Mouse (Mus musculus): ENCODE results near the gene Ugdh. TPM values are rescaled to one million over a fixed set of nuclear protein-coding genes. Genes with fewer than 3 reads are reported as not detected.

The Ugdh gene
- polyA plus RNA-seq, 1 experiment from 2014 or later = 31.3 TPM

DNA sequence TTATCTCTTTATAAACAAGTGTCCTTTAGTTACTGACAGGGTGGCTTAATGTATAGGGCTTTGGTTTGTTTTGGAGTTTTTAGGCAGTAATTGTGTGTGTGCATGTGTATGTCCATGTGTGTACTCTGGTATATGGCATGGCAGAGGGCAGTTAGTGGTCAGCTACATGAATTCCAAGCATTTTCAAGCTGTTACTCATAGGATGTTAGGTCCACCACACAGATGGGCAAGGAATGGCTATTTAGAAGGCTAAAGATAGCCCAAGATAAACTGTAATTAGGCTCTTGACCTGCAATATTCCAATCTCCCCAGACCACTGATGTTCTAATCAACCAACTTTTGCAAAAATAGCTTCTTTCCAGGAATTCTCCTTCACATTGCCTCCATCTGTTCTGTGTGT lies 2.3 kb upstream of the Ugdh start:
- no peak for ATAC-seq (ENCODE audit: low read depth)
- Histone ChIP-seq H3K4me1 (ENCODE audit: control insufficient read depth, insufficient read depth, low read length) (peaks cover 5% of the 10 kb centered on the region), H3K4me3 (ENCODE audit: low read depth, low read length) (no peak overlapping the region), H3K9ac (replicated peaks; ENCODE audit: low read depth, low read length) (no peak overlapping the region), H3K4me2 (ENCODE audit: low read depth, low read length) (no peak overlapping the region), H3K27ac (ENCODE audit: low read depth, low read length) (no peak overlapping the region), H3K9me3 (ENCODE audit: control insufficient read depth, low read length) (no peaks in the 10 kb centered on the region), H3K36me3 (ENCODE audit: control insufficient read depth, insufficient read depth, low read length) (no peaks in the 10 kb centered on the region), H3K27me3 (ENCODE audit: control insufficient read depth, insufficient read depth, low read length) (no peaks in the 10 kb centered on the region)

- Histone ChIP-seq H3K27ac (ENCODE audit: low read depth, low read length) (peak overlapping the region; percentile 68), H3K4me1 (ENCODE audit: control insufficient read depth, insufficient read depth, low read length) (peaks cover 5% of the 10 kb centered on the region), H3K9me3 (ENCODE audit: control insufficient read depth, low read length) (no peaks in the 10 kb centered on the region), H3K4me2 (ENCODE audit: low read depth, low read length) (peak overlapping the region; percentile 94), H3K4me3 (ENCODE audit: low read depth, low read length) (peak overlapping the region; percentile 86), H3K27me3 (ENCODE audit: control insufficient read depth, insufficient read depth, low read length) (no peaks in the 10 kb centered on the region), H3K9ac (replicated peaks; ENCODE audit: low read depth, low read length) (peak overlapping the region; percentile 66), H3K36me3 (ENCODE audit: control insufficient read depth, insufficient read depth, low read length) (no peaks in the 10 kb centered on the region)
- WGBS = 0% methylated on average over 38 of the region's 47 CpGs
- peak; percentile 72; the same call in 1 of the 2 replicates for ATAC-seq (ENCODE audit: low read depth)
Observed at GRCm38 (mm10) chr5:65435363-65435805, 365 bp downstream of the Ugdh start.

DNA sequence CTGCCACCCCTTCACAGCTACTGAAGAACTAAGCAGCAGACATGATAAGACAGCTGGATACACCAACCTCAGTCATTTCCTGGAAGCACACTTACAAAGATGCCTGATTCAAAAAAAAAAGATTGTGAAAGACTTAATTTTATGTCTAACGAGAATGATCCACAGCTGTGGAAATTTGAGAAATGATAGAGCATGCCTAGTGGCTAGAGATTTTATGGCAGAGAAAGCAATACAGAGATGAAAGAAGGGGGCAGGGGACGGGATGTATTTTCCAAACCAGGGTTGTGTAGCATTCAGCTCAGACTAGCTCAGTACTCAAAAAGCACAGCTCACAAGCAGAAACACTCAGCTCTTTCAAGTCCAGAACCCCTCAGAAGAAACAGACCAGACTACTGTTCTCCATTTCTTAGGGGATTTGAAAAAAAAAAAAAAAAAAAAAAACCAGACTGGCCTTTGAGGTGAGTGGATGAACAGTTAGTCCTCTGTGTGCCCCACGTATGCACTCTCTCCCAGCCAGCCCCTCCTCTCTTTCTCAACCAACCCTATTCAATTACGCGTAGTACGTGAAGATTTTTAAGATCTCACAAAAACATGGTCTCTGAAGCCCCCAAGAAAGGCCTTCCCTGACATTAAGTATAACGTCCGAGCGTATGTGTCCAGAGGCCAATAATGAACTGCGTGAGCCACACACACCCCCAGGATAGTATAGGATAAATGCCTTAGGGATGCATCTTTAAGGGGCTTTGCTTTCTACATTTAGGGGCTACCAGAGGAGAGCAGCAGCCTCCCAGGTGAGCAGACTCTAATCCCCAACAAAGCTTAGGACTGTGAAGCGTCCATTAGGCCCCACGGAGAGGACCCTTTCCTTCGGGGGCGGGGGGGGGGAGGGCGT lies 1.0 kb downstream of the Ugdh start:
- peak; percentile 15 for ATAC-seq (ENCODE audit: low read depth)
- no peaks in the 10 kb centered on the region for H3K9me3 ChIP-seq (ENCODE audit: control insufficient read depth, low read length)
- 3% methylated on average over 15 of the region's 15 CpGs for WGBS

DNA sequence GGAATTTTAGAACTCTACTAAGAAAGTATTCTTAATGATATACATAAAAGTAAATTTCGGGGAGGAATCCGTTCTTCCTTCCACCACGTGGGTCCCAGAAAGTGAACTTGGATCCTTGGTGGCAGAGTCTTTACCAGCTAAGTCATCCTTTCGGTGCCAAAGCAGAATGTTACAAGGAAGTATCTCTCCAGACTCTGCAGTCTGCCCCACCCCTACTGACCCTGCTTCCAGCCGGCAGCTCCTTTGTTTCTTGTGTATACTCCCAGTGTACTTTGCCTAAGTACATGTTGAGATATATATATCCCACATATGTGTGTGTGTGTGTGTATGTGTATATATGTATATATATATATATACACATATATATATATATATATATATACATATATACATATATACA lies 6.3 kb downstream of the Ugdh start:
- H3K36me3 ChIP-seq (ENCODE audit: control insufficient read depth, insufficient read depth, low read length) = no peaks in the 10 kb centered on the region
- 92% methylated on average over 5 of the region's 5 CpGs for WGBS
- H3K27ac ChIP-seq (ENCODE audit: low read depth, low read length) = no peak overlapping the region
- H3K4me3 ChIP-seq (ENCODE audit: low read depth, low read length) = no peak overlapping the region
- peaks cover 5% of the 10 kb centered on the region for H3K4me1 ChIP-seq (ENCODE audit: control insufficient read depth, insufficient read depth, low read length)
- no peak overlapping the region for H3K9ac ChIP-seq (replicated peaks; ENCODE audit: low read depth, low read length)
- no peak for ATAC-seq (ENCODE audit: low read depth)
- no peaks in the 10 kb centered on the region for H3K27me3 ChIP-seq (ENCODE audit: control insufficient read depth, insufficient read depth, low read length)
- no peaks in the 10 kb centered on the region for H3K9me3 ChIP-seq (ENCODE audit: control insufficient read depth, low read length)
- no peak overlapping the region for H3K4me2 ChIP-seq (ENCODE audit: low read depth, low read length)

More for the DNA sequence above, 1.0 kb downstream of the Ugdh start:
- H3K4me2 ChIP-seq (ENCODE audit: low read depth, low read length) = peak overlapping the region; percentile 94
- no peaks in the 10 kb centered on the region for H3K27me3 ChIP-seq (ENCODE audit: control insufficient read depth, insufficient read depth, low read length)
- H3K4me1 ChIP-seq (ENCODE audit: control insufficient read depth, insufficient read depth, low read length) = peaks cover 5% of the 10 kb centered on the region
- H3K4me3 ChIP-seq (ENCODE audit: low read depth, low read length) = peak overlapping the region; percentile 86
- H3K36me3 ChIP-seq (ENCODE audit: control insufficient read depth, insufficient read depth, low read length) = no peaks in the 10 kb centered on the region
- H3K27ac ChIP-seq (ENCODE audit: low read depth, low read length) = peak overlapping the region; percentile 68
- H3K9ac ChIP-seq (replicated peaks; ENCODE audit: low read depth, low read length) = peak overlapping the region; percentile 66

- ATAC-seq (ENCODE audit: low read depth) = no peak
- Histone ChIP-seq H3K27me3 (ENCODE audit: control insufficient read depth, insufficient read depth, low read length) (no peaks in the 10 kb centered on the region), H3K27ac (ENCODE audit: low read depth, low read length) (no peak overlapping the region), H3K36me3 (ENCODE audit: control insufficient read depth, insufficient read depth, low read length) (no peaks in the 10 kb centered on the region), H3K4me2 (ENCODE audit: low read depth, low read length) (no peak overlapping the region), H3K4me3 (ENCODE audit: low read depth, low read length) (no peak overlapping the region), H3K4me1 (ENCODE audit: control insufficient read depth, insufficient read depth, low read length) (no peaks in the 10 kb centered on the region), H3K9ac (replicated peaks; ENCODE audit: low read depth, low read length) (no peak overlapping the region), H3K9me3 (ENCODE audit: control insufficient read depth, low read length) (no peaks in the 10 kb centered on the region)
- 52% methylated on average over 4 of the region's 4 CpGs for WGBS
Observed at GRCm38 (mm10) chr5:65428321-65428720, 7.4 kb downstream of the Ugdh start.

GRCm38 (mm10) chr5:65425251-65425650 lies 10.5 kb downstream of the Ugdh start:
- Histone ChIP-seq H3K9me3 (ENCODE audit: control insufficient read depth, low read length) (no peaks in the 10 kb centered on the region), H3K4me1 (ENCODE audit: control insufficient read depth, insufficient read depth, low read length) (no peaks in the 10 kb centered on the region), H3K9ac (replicated peaks; ENCODE audit: low read depth, low read length) (no peak overlapping the region), H3K4me3 (ENCODE audit: low read depth, low read length) (no peak overlapping the region), H3K27me3 (ENCODE audit: control insufficient read depth, insufficient read depth, low read length) (no peaks in the 10 kb centered on the region), H3K4me2 (ENCODE audit: low read depth, low read length) (no peak overlapping the region), H3K36me3 (ENCODE audit: control insufficient read depth, insufficient read depth, low read length) (peaks cover 13% of the 10 kb centered on the region; the same call in 1 of the 2 replicates), H3K27ac (ENCODE audit: low read depth, low read length) (no peak overlapping the region)
- 95% methylated on average over 5 of the region's 5 CpGs for WGBS
- ATAC-seq (ENCODE audit: low read depth) = no peak

DNA sequence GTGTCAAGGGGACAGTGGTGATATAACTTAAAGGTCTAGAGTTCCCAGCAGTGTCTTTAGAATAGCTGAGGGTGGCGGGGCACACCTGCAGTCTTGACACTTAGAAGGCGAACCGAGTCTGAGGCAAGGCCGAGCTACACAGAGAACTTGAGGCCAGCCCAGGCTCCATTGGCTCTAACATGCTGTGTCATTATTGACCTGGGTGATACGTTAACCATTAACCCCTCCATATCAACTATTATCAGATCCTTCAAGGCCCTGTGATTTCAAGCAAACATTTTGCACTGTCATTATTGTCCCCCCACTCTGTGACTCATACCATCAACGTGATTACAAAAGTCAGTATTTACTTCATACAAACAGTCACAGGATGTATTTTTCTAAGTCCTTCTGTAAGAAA lies 11.5 kb downstream of the Ugdh start:
- H3K9me3 ChIP-seq (ENCODE audit: control insufficient read depth, low read length) = no peaks in the 10 kb centered on the region
- H3K36me3 ChIP-seq (ENCODE audit: control insufficient read depth, insufficient read depth, low read length) = peaks cover 13% of the 10 kb centered on the region; the same call in 1 of the 2 replicates
- WGBS = 93% methylated on average over 6 of the region's 6 CpGs
- no peaks in the 10 kb centered on the region for H3K27me3 ChIP-seq (ENCODE audit: control insufficient read depth, insufficient read depth, low read length)
- no peak overlapping the region for H3K27ac ChIP-seq (ENCODE audit: low read depth, low read length)
- H3K9ac ChIP-seq (replicated peaks; ENCODE audit: low read depth, low read length) = no peak overlapping the region
- ATAC-seq (ENCODE audit: low read depth) = no peak
- H3K4me2 ChIP-seq (ENCODE audit: low read depth, low read length) = no peak overlapping the region
- H3K4me1 ChIP-seq (ENCODE audit: control insufficient read depth, insufficient read depth, low read length) = no peaks in the 10 kb centered on the region
- no peak overlapping the region for H3K4me3 ChIP-seq (ENCODE audit: low read depth, low read length)

DNA sequence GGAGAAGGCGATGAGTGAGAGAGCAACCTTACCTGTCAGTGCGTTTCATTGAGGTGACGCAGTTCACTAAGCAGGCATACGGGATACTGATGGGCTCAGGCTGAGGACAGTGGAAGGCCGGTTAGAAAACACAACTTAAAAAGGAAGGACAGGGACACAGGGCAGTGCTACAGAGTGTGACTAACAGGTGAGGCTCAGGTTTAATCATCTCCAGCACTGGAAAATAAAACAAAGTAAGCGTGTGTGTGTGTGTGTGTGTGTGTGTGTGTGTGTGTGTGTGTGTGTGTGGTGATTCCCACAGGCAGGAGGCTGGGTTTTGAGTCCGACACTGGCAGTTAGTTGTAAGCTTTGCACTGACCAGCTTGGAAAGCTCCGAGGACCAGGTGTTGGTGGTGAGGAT lies 12.9 kb downstream of the Ugdh start:
- no peaks in the 10 kb centered on the region for H3K9me3 ChIP-seq (ENCODE audit: control insufficient read depth, low read length)
- H3K9ac ChIP-seq (replicated peaks; ENCODE audit: low read depth, low read length) = no peak overlapping the region
- no peaks in the 10 kb centered on the region for H3K4me1 ChIP-seq (ENCODE audit: control insufficient read depth, insufficient read depth, low read length)
- no peak overlapping the region for H3K4me2 ChIP-seq (ENCODE audit: low read depth, low read length)
- H3K4me3 ChIP-seq (ENCODE audit: low read depth, low read length) = no peak overlapping the region
- 94% methylated on average over 8 of the region's 8 CpGs for WGBS
- no peak for ATAC-seq (ENCODE audit: low read depth)
- H3K36me3 ChIP-seq (ENCODE audit: control insufficient read depth, insufficient read depth, low read length) = peaks cover 19% of the 10 kb centered on the region
- no peak overlapping the region for H3K27ac ChIP-seq (ENCODE audit: low read depth, low read length)
- H3K27me3 ChIP-seq (ENCODE audit: control insufficient read depth, insufficient read depth, low read length) = no peaks in the 10 kb centered on the region

- no peak overlapping the region for H3K9ac ChIP-seq (replicated peaks; ENCODE audit: low read depth, low read length)
- peaks cover 39% of the 10 kb centered on the region for H3K36me3 ChIP-seq (ENCODE audit: control insufficient read depth, insufficient read depth, low read length)
- H3K27ac ChIP-seq (ENCODE audit: low read depth, low read length) = no peak overlapping the region
- H3K27me3 ChIP-seq (ENCODE audit: control insufficient read depth, insufficient read depth, low read length) = no peaks in the 10 kb centered on the region
- 72% methylated on average over 6 of the region's 6 CpGs for WGBS
- no peak overlapping the region for H3K4me2 ChIP-seq (ENCODE audit: low read depth, low read length)
- no peak for ATAC-seq (ENCODE audit: low read depth)
- H3K9me3 ChIP-seq (ENCODE audit: control insufficient read depth, low read length) = no peaks in the 10 kb centered on the region
- no peaks in the 10 kb centered on the region for H3K4me1 ChIP-seq (ENCODE audit: control insufficient read depth, insufficient read depth, low read length)
- H3K4me3 ChIP-seq (ENCODE audit: low read depth, low read length) = no peak overlapping the region
Observed at GRCm38 (mm10) chr5:65420822-65421221, 14.9 kb downstream of the Ugdh start.
